Comparison of ENCODE assay signal across 20 mouse cellular contexts in genomic region chr8:115126081-115126480, GRCm38 (mm10).
DNase-seq lines count a peak whose midpoint lies in the region; TF ChIP-seq lines count a peak whose summit lies in the region.
"Had no signal": no experiment of that assay in that cellular context is flagged by ENCODE, and none has a peak within 500 bp of the region (broad histone marks: within the 10 kb centered on the region; RNA-seq: fewer than 3 reads in every experiment).

No protein-coding gene starts in this region.

- H3K4me1 ChIP-seq in kidney, adult 2 months (ENCODE audit: control insufficient read depth, insufficient read depth, low read length): no peaks in the 10 kb centered on the region
- H3K4me1 ChIP-seq: embryonic facial prominence, embryonic 13.5 days; embryonic facial prominence, embryonic 15.5 days had no signal

- H3K36me3 ChIP-seq in kidney, adult 2 months (ENCODE audit: control insufficient read depth, insufficient read depth, low read length): no peaks in the 10 kb centered on the region
- H3K36me3 ChIP-seq: embryonic facial prominence, embryonic 13.5 days; embryonic facial prominence, embryonic 15.5 days had no signal

- WGBS in kidney, adult 2 months: 72% methylated on average over 7 of the region's 7 CpGs

- TF ChIP-seq CTCF in brain, embryonic 14.5 days (IDR thresholded peaks at IDR 0.05; ENCODE audit: borderline replicate concordance, extremely low read depth, insufficient read depth, insufficient read length): no peak
- TF ChIP-seq CTCF in kidney, adult 2 months (conservative IDR thresholded peaks at IDR 0.05; ENCODE audit: insufficient read depth, insufficient read length, low read depth, low read length): no peak

- intact Hi-C loops in heart, postnatal 36 days (cut with DNase I): no loop called here

- DNase-seq in heart, adult 11 months: peak; percentile 75
- no peak for DNase-seq in heart, postnatal 36 days
- DNase-seq in Muller cell, postnatal 12 days (ENCODE audit: inconsistent ontology term): peak; percentile 11
- DNase-seq in brain, embryonic 14.5 days (ENCODE audit: low read depth): peak; percentile 68
- DNase-seq in kidney, adult 2 months: no peak
- DNase-seq: adrenal gland, adult 8-10 months; adrenal gland, postnatal 14 days; adrenal gland, postnatal 36 days; cerebellum, adult 11 months; cerebellum, adult 18-20 months; cerebellum, adult 8-10 months; cerebellum, adult 9-11 months; cerebellum, postnatal 14 days; cerebellum, postnatal 36 days; embryo, embryonic 11 days had no signal

- TF ChIP-seq POLR2A in brain, embryonic 14.5 days (IDR thresholded peaks at IDR 0.05; ENCODE audit: borderline replicate concordance, extremely low read depth, insufficient read depth, insufficient read length, poor library complexity, severe bottlenecking): no peak
- no peak for TF ChIP-seq POLR2A in kidney, adult 2 months (IDR thresholded peaks at IDR 0.05; ENCODE audit: low read depth, low read length)

- no peak overlapping the region for H3K4me3 ChIP-seq in kidney, adult 2 months (ENCODE audit: insufficient read depth, low read depth, low read length)
- H3K4me3 ChIP-seq: embryonic facial prominence, embryonic 13.5 days; embryonic facial prominence, embryonic 15.5 days; erythroblast, embryonic 14.5 days; forebrain, embryonic 13.5 days had no signal

- no peak overlapping the region for H3K27ac ChIP-seq in kidney, adult 2 months (ENCODE audit: insufficient read depth, low read depth, low read length)
- H3K27ac ChIP-seq: embryonic facial prominence, embryonic 13.5 days; embryonic facial prominence, embryonic 15.5 days; forebrain, embryonic 13.5 days had no signal

- no peaks in the 10 kb centered on the region for H3K27me3 ChIP-seq in kidney, adult 2 months (replicated peaks; ENCODE audit: control insufficient read depth, insufficient read depth, low read length)
- H3K27me3 ChIP-seq: embryonic facial prominence, embryonic 13.5 days; embryonic facial prominence, embryonic 15.5 days; Patski had no signal

Comparison
In these comparisons a context has a peak if more than half of its experiments do, and no peak if none do; other contexts are left out.
1. DNase-seq: peak in heart, adult 11 months (single experiment), Muller cell, postnatal 12 days (single experiment) and brain, embryonic 14.5 days (single experiment); none in heart, postnatal 36 days (0 of 2) and kidney, adult 2 months (single experiment).